Mouse (Mus musculus): ENCODE results near the gene Pax2.

- TF ChIP-seq GATA1 (IDR thresholded peaks at IDR 0.05; ENCODE audit: borderline replicate concordance, low read length) (no peak), FLI1 (IDR thresholded peaks at IDR 0.05; ENCODE audit: low read length) (no peak)
Measured at GRCm38 (mm10) chr19:44770268-44771050, 14.6 kb downstream of the Pax2 start.

All from megakaryocyte, embryonic 14.5 days (primary cell).